Mouse (Mus musculus) layer of hippocampus, postnatal 14 days (tissue): ENCODE data around the gene Ctsc. TPM values are rescaled to one million over a fixed set of nuclear protein-coding genes. Genes with fewer than 3 reads are reported as not detected.
"Not testable (repeated sequence)": the region's sequence is repeated elsewhere in the genome, so short reads cannot be mapped to it uniquely, and the experiment has no call there.

ENCODE experiments used
- DNase-seq, 2 experiments: peaks; one replicate each; pipeline ENCODE4 v3.0.0; 2021 to 2022; ENCODE audit warnings: low spot score in 2 of 2, mixed read lengths in 1 of 2
- long read RNA-seq, 2 experiments: library from polyadenylated mRNA; stranded (forward); transcript quantifications; one replicate each; pipeline ENCODE4 v2.0.0; 2021
- total RNA-seq, 2 experiments: library from RNA; stranded (reverse); gene quantifications; 2 replicates each; pipeline ENCODE4 v1.2.3; 2021

Gene Ctsc
- 10 to 100 TPM; 13.0 to 19.2 TPM for total RNA-seq
- long read RNA-seq, experiment 1, partial matches to known transcripts = 0 of 7 reads
- long read RNA-seq, experiment 1, other reads (novel, unspliced or antisense) = 0 of 7 reads
- long read RNA-seq, experiment 2, transcript Ctsc-201 (7 exons, 2,493 nt) = major isoform, 16 of 20 reads
- long read RNA-seq, experiment 2, partial matches to known transcripts = 0 of 20 reads
- long read RNA-seq, experiment 2, other reads (novel, unspliced or antisense) = 1 of 20 reads

- peak; percentile 50 to 57 for DNase-seq
Observed at GRCm38 (mm10) chr7:88277858-88278627, at the start of gene Ctsc. TSS of gene Ctsc (plus strand) at chr7:88278085.

GRCm38 (mm10) chr7:88229051-88229450, 48.8 kb upstream of the Ctsc start:
- no peak for DNase-seq

- DNase-seq = no peak
Observed at GRCm38 (mm10) chr7:88230121-88230520, 47.8 kb upstream of the Ctsc start.

- DNase-seq = no peak
Observed at GRCm38 (mm10) chr7:88230756-88231522, 46.9 kb upstream of the Ctsc start.

- DNase-seq = no peak
Observed at GRCm38 (mm10) chr7:88243059-88243458, 34.8 kb upstream of the Ctsc start.

- no peak for DNase-seq
Observed at GRCm38 (mm10) chr7:88244462-88244861, 33.4 kb upstream of the Ctsc start.

GRCm38 (mm10) chr7:88250380-88250779, 27.5 kb upstream of the Ctsc start:
- DNase-seq = not testable (repeated sequence)

GRCm38 (mm10) chr7:88251535-88251934, 26.4 kb upstream of the Ctsc start:
- no peak for DNase-seq

- no peak for DNase-seq
Observed at GRCm38 (mm10) chr7:88252129-88252528, 25.8 kb upstream of the Ctsc start.

GRCm38 (mm10) chr7:88254884-88255283, 23.0 kb upstream of the Ctsc start:
- no peak for DNase-seq

GRCm38 (mm10) chr7:88259155-88259925, 18.5 kb upstream of the Ctsc start:
- no peak for DNase-seq

GRCm38 (mm10) chr7:88261799-88262198, 16.1 kb upstream of the Ctsc start:
- DNase-seq = no peak

- no peak for DNase-seq
Observed at GRCm38 (mm10) chr7:88264861-88265260, 13.0 kb upstream of the Ctsc start.

- no peak for DNase-seq
Observed at GRCm38 (mm10) chr7:88269913-88270312, 8.0 kb upstream of the Ctsc start.

- no peak for DNase-seq
Observed at GRCm38 (mm10) chr7:88271531-88271930, 6.4 kb upstream of the Ctsc start.

GRCm38 (mm10) chr7:88276914-88277765, 745 bp upstream of the Ctsc start:
- DNase-seq = no peak

- DNase-seq = no peak
Observed at GRCm38 (mm10) chr7:88278628-88279196, 827 bp downstream of the Ctsc start.

- no peak for DNase-seq
Observed at GRCm38 (mm10) chr7:88285276-88285675, 7.4 kb downstream of the Ctsc start.

- no peak for DNase-seq
Observed at GRCm38 (mm10) chr7:88291036-88291435, 13.2 kb downstream of the Ctsc start.

GRCm38 (mm10) chr7:88292044-88292443, 14.2 kb downstream of the Ctsc start:
- DNase-seq = no peak
